Mouse (Mus musculus) lung, postnatal 36 days (tissue): ENCODE measurements around the gene Pan2.
"Not testable (repeated sequence)": the region's sequence is repeated elsewhere in the genome, so short reads cannot be mapped to it uniquely, and the experiment has no call there.

ENCODE experiments used
- DNase-seq: peaks from one replicate; pipeline ENCODE4 v3.0.0; 2022; ENCODE audit warnings: mixed read lengths

Gene Pan2

GRCm38 (mm10) chr10:128283604-128284579, 19.2 kb upstream of the Pan2 start:
- peak; percentile 80 for DNase-seq

GRCm38 (mm10) chr10:128290594-128290993, 12.5 kb upstream of the Pan2 start:
- DNase-seq: peak; percentile 10

- no peak for DNase-seq
Observed at GRCm38 (mm10) chr10:128296370-128297090, 6.6 kb upstream of the Pan2 start.

GRCm38 (mm10) chr10:128297221-128297620, 5.9 kb upstream of the Pan2 start:
- DNase-seq: no peak

- peak; percentile 19 for DNase-seq
Observed at GRCm38 (mm10) chr10:128297622-128298021, 5.5 kb upstream of the Pan2 start.

- peak; percentile 54 for DNase-seq
Observed at GRCm38 (mm10) chr10:128298243-128298642, 4.9 kb upstream of the Pan2 start.

GRCm38 (mm10) chr10:128298702-128299171, 4.4 kb upstream of the Pan2 start, which contains the start of gene Il23a:
Gene Il23a (minus strand): TSS chr10:128298752.
- DNase-seq: no peak

GRCm38 (mm10) chr10:128302357-128302756, 778 bp upstream of the Pan2 start:
- DNase-seq: no peak

GRCm38 (mm10) chr10:128302785-128303125, 380 bp upstream of the Pan2 start:
- DNase-seq: no peak

GRCm38 (mm10) chr10:128309654-128310053, 6.5 kb downstream of the Pan2 start:
- DNase-seq: no peak

GRCm38 (mm10) chr10:128310177-128310576, 7.0 kb downstream of the Pan2 start:
- peak; percentile 10 for DNase-seq

- no peak for DNase-seq
Observed at GRCm38 (mm10) chr10:128310902-128311301, 7.8 kb downstream of the Pan2 start.

- DNase-seq: no peak
Observed at GRCm38 (mm10) chr10:128315578-128315977, 12.4 kb downstream of the Pan2 start.

- no peak for DNase-seq
Observed at GRCm38 (mm10) chr10:128321641-128322040, 18.5 kb downstream of the Pan2 start.

- peak; percentile 88 for DNase-seq
Observed at GRCm38 (mm10) chr10:128322141-128323108, 19.3 kb downstream of the Pan2 start, which contains the start of gene Cnpy2. Gene Cnpy2 (plus strand): TSS chr10:128322459.

- DNase-seq: no peak
Observed at GRCm38 (mm10) chr10:128323516-128323915, 20.4 kb downstream of the Pan2 start.

GRCm38 (mm10) chr10:128326825-128327224, 23.7 kb downstream of the Pan2 start:
- DNase-seq: no peak

GRCm38 (mm10) chr10:128327610-128328009, 24.5 kb downstream of the Pan2 start:
- no peak for DNase-seq

- DNase-seq: not testable (repeated sequence)
Observed at GRCm38 (mm10) chr10:128332358-128333249, 29.5 kb downstream of the Pan2 start.

- DNase-seq: peak; percentile 93
Observed at GRCm38 (mm10) chr10:128335582-128335981, 32.4 kb downstream of the Pan2 start.

GRCm38 (mm10) chr10:128336195-128336594, 33.1 kb downstream of the Pan2 start:
- DNase-seq: no peak
